Mouse (Mus musculus) megakaryocyte, adult 5-6 weeks (primary cell): ENCODE measurements around the gene Cacna1e. TPM values are rescaled to one million over a fixed set of nuclear protein-coding genes. Genes with fewer than 3 reads are reported as not detected.

Experiments
- ATAC-seq: 2 replicates; pipeline ENCODE4 v1.8.0; 2016; ENCODE audit warnings: mild to moderate bottlenecking, inconsistent platforms; ENCODE audit not compliant: poor library complexity, severe bottlenecking
- total RNA-seq, 2 experiments: library from RNA; stranded (forward) in 1 of 2; stranded (reverse) in 1 of 2; fragments of 153-499, 151-499 nt in 1 of 2; fragments of 221-1000, 200-1000 nt in 1 of 2; gene quantifications; 2 replicates each; pipeline versions ENCODE4 v1.2.3 to v1.2.4; 2015 to 2017

Gene Cacna1e
- 0.02 and 0.23 TPM in 2 replicates for total RNA-seq (2015)
- 0.26 and 0.85 TPM in 2 replicates for total RNA-seq (2017)

DNA sequence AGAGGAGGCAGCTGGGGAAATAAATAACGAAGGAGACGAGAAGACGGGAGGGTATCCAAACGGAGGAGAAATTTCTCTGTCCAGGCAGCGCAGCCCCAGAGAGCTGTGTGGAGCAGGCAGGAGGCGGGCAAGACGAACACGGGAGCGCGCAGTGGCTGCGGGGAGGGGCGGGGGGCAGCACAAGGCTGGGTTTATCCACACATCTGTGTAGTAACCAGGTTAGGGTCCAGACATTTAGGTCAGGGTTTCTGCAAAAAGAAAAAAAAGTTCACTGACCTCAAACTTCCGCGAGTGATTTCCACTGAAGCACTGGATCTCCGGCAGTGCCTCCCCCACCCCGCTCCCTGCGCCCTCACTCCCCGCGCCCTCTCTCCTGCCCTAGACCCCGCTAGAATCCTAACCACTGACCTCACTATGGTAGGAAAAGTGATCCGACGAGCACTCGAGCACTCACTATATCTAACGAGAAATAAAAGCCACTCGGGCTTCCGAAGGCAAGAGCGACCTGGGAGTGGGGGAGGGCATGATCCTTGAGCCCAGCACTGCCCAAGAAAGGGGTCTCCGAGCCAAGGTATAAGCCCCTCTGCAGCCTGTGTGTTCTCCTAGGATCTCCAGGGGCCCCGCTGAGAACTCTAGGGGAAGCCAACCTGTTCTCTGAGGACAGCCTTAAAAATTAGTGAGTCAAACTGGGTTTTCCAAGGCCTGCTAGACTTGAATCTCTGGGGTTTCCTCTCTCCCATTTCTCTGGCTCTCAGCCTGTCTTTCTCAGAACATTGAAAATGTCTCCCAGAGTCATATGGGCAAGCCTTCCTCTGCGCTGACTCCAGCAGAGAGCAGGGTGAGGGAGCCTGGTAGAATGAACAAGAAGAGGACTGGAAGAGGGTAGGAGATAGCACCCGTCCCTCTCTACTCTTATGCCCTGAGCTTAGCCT is at the start of gene Cacna1e:
Gene Cacna1e (minus strand): TSS at position 227 of the 932 bp plus-strand sequence.
- ATAC-seq = peak; percentile 54

DNA sequence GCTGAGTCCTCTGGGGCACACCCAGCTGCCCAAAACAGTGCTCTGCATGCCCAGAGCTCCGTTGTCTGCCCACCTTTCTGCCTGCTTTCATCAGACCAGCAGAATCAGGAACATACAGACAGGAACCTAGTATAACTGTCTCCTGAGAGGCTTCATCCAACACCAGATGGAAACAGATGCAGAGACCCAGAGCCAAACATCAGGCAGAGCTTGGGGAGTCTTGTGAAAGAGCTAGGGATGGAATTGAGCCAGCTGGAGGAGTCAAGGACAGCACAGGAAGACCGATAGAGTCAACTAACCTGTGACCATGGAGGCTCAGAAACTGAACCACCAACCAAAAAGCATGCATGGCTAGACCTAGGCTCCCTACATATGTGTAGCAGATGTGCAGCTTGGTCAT is 34.1 kb upstream of the Cacna1e start:
- ATAC-seq = no peak

DNA sequence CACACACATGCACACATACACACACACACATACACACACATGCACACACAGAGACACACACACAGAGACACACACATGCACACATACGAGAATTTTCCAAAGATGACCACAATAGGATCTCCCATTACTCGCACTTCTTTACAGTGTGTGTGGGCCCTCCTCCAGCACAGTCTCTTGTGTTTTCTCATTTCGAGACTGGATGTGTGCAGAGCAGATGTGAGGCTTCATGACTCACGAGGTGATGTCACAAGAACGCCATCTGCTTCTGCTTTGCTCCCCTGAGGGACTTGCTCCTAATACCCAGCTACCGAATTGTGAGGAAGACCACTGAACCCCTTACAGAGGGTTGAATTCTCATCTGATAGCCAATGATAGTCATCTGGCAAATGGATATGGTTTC is 33.1 kb upstream of the Cacna1e start:
- no peak for ATAC-seq

DNA sequence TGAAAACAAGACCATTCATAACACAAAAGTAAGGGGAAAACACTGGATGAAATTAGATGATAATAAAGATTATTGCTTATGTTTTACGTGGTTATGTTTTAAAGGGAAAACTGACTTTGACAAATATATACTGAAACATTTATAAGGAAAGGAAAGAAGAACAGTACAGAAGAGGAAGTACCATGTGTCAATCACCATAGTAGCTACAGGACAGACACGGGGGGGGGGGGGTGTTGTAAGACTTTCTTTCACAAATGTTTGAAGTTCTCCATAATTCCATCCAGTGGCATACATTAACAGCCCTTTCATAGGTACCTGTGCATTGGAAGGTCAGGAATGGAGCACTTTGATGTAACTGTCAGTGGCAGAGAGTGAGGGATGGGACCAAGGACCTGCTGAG is 25.3 kb upstream of the Cacna1e start:
- ATAC-seq = peak; percentile 93

DNA sequence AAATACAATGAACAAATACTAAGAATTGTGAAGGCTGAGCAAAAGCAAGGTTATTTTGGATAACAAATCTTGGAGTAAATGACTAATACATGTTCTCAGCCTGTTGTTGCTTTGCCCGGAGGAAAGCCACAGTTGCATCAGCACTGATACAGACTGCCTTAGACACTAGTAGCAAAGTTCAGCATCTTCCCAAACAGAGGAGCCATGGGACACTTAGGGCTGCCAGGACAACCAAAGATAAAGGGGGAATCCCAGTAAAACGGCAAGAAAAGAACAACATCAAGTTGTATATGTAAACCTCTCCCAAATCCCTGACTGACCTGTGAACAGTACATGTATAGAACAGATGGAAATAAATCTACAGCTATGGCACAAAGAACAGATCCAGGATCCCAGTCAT is 13.1 kb upstream of the Cacna1e start:
- ATAC-seq = no peak

DNA sequence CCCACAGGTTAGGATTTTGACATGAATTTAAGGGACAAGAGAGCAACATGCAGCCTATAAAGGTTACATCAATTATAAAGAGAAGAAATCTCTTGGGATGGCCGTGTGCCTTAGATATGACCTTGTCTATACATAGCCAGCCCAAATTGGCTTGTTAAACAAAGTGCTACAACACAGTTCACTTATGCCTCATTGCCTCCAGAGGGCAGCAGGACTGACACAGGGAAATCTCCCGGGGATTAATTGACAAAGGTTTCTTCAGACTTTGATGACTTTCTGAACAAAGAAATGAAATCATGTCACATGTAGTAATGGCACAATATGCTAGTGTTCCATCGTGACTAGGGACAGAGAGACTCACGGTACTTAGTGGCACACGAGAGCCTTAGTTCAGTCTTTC is 5.9 kb upstream of the Cacna1e start:
- ATAC-seq = no peak

DNA sequence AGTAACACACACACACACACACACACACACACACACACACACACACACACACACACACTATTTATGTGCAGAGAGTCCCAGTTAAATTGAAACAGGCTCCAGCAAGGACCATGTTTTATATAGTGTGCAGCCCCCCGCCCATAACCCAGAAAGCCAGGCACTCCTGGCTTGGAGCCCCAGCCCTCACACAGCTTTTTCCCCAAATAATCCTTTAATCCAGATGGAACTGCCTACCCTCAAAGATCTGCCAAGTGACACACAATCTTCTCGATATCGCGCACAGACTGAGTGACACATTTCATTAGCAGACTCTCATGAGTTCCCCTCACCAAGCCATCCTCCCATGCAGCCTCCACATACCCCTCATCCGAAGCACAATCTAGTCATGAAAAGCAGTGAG is 4.2 kb upstream of the Cacna1e start:
- no peak for ATAC-seq

DNA sequence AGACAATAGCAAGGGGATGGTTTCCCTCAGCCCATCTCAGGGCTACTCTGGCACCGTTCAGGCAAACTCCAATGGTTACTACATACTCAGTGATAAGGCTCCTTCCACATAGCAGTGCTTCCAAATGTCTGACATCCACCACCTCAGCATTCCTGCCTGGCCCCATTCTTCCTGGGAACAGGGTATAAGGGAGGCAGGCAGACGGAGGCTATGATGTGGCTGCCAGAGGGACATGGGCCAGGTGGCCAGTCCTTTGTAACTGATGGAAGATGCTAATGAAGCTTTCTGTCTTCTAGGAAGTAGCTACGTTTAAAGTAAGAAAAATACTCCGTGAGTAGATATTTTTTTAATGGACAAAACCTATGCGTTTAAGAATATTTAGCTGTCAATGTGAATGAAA is 3.7 kb upstream of the Cacna1e start:
- no peak for ATAC-seq

- ATAC-seq = no peak
These were observed 3.2 kb upstream of the Cacna1e start for GRCm38 (mm10) chr1:154887546-154887945.

- ATAC-seq = no peak
These were observed 2.3 kb upstream of the Cacna1e start for GRCm38 (mm10) chr1:154886611-154887010.

GRCm38 (mm10) chr1:154885207-154885548 is 877 bp upstream of the Cacna1e start:
- no peak for ATAC-seq

- ATAC-seq = no peak
These were observed 607 bp downstream of the Cacna1e start for GRCm38 (mm10) chr1:154883596-154884191.

DNA sequence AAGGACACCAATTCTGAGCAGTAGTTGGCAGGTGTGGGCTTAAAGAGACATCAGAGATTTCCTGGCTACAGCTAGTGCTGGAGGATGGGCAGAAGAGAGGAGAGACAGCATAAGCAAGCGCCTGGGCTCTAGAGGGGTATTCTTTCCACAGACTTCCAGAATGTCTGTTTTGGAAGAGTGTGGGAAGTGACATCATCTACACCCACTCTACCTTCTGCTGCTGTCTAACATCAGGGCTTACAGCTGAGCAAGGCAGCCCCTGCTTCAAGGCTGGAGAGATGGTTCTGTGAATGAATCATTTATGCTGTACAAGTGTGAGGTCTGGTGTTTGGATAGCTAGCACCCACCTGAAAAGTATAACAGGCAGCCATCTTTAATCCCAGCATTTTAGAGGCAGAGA is 18.3 kb downstream of the Cacna1e start:
- no peak for ATAC-seq

GRCm38 (mm10) chr1:154861416-154861815 is 22.9 kb downstream of the Cacna1e start:
- ATAC-seq = no peak

- ATAC-seq = peak; percentile 97
These were observed 29.7 kb downstream of the Cacna1e start for GRCm38 (mm10) chr1:154854564-154854963.

- no peak for ATAC-seq
These were observed 33.6 kb downstream of the Cacna1e start for GRCm38 (mm10) chr1:154850515-154851287.

DNA sequence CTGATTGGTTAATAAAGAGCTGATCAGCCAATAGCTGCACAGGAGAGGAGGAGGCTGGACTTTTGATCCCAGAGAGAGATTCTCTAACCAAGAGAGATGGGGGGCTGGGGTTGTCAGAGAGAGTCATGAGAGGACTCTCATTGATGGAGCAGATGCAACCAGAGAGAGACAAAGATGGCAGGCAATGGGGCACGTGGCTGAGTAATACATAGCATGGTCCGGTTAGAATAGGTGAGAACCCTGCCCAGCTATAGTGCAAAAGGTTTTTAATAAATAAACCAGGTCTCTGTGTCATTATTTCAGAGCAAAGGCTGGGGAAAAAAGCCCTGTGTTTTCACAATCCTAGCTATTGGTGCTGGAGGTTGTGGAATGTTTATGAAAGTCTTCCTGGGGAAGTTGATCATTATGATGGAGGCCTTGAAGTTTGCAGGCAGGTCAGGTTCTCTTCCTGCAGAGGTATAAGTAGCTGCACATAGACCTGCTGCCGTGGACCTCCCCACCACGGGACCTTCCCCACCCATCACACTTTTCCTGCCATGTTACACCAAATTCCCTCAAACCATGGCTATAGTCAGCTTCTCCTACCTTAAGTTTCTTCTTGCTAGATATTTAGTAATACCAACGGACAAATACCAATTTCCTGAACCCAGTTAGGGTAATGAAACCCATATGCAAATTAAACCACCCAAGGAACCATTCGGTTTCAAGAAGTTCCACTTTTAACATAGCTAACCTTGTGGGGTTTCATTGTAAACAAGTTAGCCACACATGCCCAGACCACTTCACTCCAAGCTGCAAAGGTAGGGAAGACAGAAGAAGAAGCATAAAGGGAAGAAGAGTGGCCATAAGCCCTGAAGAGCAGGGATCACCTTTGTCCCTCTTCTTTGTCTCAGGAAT is 35.4 kb downstream of the Cacna1e start:
- ATAC-seq = peak; percentile 70

DNA sequence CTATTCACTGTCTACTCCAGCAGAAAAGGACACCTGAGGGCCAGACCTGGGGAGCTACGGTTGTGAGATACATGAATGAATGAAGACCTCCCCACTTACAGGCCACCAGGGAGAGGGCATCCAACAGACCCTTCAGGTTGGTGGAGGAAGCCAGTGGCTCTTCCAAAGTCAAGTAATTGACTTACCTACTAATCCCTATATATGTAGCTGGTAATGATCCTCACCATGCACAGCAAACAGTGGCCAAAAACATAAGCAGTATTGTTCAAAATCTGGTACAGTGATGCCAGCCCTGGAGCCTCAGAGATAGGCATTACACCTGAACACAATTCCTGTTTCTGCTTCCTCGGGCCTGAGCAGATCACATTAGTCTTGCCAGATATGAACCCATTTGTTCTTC is 37.4 kb downstream of the Cacna1e start:
- ATAC-seq = no peak

DNA sequence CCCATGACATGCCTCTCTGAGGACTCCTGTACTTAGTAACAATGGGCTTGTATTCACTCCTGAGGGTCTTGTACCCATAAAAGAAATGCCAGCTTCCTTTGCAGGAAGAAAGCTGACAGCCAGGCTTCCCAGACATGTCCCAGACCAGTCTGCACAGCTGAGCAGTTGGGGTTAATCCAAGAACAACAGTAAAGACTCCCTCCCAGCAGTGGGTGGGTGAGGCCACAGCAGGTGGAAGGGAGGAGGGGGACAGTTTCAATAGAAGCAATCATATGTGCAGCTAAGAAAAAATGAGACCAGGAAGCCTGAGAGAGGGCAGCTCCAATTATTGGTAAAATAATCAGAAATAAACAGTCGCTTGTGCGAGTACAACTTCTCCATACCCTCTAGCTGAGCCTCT is 40.9 kb downstream of the Cacna1e start:
- no peak for ATAC-seq

GRCm38 (mm10) chr1:154842336-154842735 is 42.0 kb downstream of the Cacna1e start:
- no peak for ATAC-seq
